Mouse (Mus musculus) kidney, embryonic 16.5 days (tissue): Measurements from ENCODE around the gene Pld6. TPM values are rescaled to one million over a fixed set of nuclear protein-coding genes. Genes with fewer than 3 reads are reported as not detected.
A peak's percentile ranks its signal among the peaks of the same experiment; 100 is the strongest.

Experiments
- ATAC-seq: fragments of 200-750 bp; cut with Nextera tagmentation; 2 replicates; pipeline ENCODE4 v1.8.0; 2017; ENCODE audit warnings: moderate TSS enrichment; ENCODE audit not compliant: low FRiP score, low TSS enrichment
- H3K27ac ChIP-seq: fragments of 300-500 bp; sonication (generic); 2 replicates; pipeline ENCODE4 v1.5.1; 2014; ENCODE audit warnings: low read length
- H3K27me3 ChIP-seq: fragments of 300-500 bp; sonication (generic); 2 replicates; pipeline ENCODE4 v1.6.1; 2014; ENCODE audit warnings: low read length, control low read depth, mixed read lengths; ENCODE audit not compliant: insufficient read depth
- H3K36me3 ChIP-seq: fragments of 300-500 bp; sonication (generic); 2 replicates; pipeline ENCODE4 v1.6.1; 2014; ENCODE audit warnings: low read length, control low read depth, mixed read lengths; ENCODE audit not compliant: insufficient read depth
- H3K4me1 ChIP-seq: fragments of 300-500 bp; sonication (generic); 2 replicates; pipeline ENCODE4 v1.6.1; 2014; ENCODE audit warnings: low read length, control low read depth, mixed read lengths; ENCODE audit not compliant: insufficient read depth
- H3K4me2 ChIP-seq: fragments of 300-500 bp; sonication (generic); replicated peaks from 2 replicates; pipeline ENCODE4 v1.6.1; 2014; ENCODE audit warnings: low read depth, low read length
- H3K4me3 ChIP-seq: fragments of 300-500 bp; sonication (generic); 2 replicates; pipeline ENCODE4 v1.5.1; 2014; ENCODE audit warnings: mild to moderate bottlenecking, low read length
- H3K9ac ChIP-seq: fragments of 300-500 bp; sonication (generic); replicated peaks from 2 replicates; pipeline ENCODE4 v1.6.1; 2014; ENCODE audit warnings: low read length
- H3K9me3 ChIP-seq: fragments of 300-500 bp; sonication (generic); 2 replicates; pipeline ENCODE4 v1.6.1; 2016; ENCODE audit warnings: low read length, control low read depth
- WGBS: fragments of 180-500 bp; shearing (Covaris S2); extraction: QIAGEN DNeasy Blood & Tissue Kit; methylation state at CpG from one replicate; pipeline ENCODE4 v1.1.7; 2014; 5-methylcytosine and 5-hydroxymethylcytosine counted together
- polyA plus RNA-seq: library from polyadenylated mRNA; unstranded; fragments of >200 nt; fragmentation: Nextera tagmentation; extraction: Ambion mirVana; gene quantifications from 2 replicates; pipeline ENCODE4 v1.2.1, GENCODE M21; 2015

The Pld6 gene
- polyA plus RNA-seq, 1 experiment from 2014 or later, result 6.6 TPM

DNA sequence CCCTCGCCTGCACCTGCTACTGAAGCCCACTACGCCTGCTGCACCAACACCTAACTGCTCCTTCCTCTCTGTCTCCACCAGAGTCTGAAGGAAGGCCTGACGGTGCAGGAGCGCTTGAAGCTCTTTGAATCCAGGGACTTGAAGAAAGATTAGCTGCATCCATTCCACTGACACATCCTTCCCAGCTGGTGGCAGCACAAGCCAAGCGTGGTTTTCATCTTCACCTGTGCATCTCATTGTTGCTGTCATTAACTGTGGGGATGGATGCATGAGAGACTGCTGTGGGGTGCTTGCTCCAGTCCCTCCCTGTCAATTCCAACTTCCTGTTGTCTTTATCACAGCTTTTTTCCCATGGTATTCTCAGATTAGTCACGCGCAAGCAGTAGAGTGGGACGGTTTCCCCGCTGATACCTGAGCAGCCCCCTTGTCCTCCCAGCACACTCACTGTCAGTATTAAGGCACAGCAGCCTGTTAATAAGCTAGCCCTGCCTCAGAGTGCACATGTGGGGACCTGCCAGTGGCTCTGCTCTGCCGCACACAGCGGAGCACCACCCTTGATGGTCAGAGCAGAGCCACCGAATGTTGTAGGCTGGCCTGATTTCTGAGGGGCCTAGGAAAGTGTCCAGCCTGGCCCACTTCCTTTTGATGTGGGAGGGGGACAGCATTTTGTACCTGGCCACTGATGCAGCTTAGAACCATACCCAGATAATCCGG is 11.9 kb downstream of the Pld6 start:
- no peak overlapping the region for H3K9ac ChIP-seq
- no peaks in the 10 kb centered on the region for H3K9me3 ChIP-seq
- no peak overlapping the region for H3K4me3 ChIP-seq
- no peak overlapping the region for H3K4me2 ChIP-seq
- no peaks in the 10 kb centered on the region for H3K27me3 ChIP-seq
- H3K27ac ChIP-seq, result no peak overlapping the region
- H3K36me3 ChIP-seq, result peaks cover 63% of the 10 kb centered on the region
- H3K4me1 ChIP-seq, result no peaks in the 10 kb centered on the region
- peak; percentile 67; the same call in 1 of the 2 replicates for ATAC-seq
- WGBS, result 77% methylated on average over 13 of the region's 13 CpGs

DNA sequence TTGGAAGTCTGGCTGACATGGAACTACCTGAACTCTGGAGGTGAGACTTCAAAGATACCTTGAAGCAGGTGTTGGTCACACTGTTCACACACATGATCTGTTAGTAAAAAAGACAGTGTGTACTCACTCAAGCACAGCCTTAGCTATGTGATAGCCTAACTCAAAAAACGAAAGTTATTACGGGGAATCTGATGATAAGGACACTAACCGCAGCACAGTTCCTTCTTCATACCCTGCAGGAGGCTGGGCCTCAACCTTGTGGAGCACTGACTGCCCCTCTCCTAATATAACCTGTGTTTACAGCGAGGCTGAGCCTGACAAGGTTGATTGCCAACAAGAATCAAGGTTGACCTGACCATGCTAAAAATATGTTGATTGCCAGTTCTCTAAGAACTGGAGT is 12.9 kb downstream of the Pld6 start:
- Histone ChIP-seq H3K36me3 (peaks cover 66% of the 10 kb centered on the region), H3K4me3 (no peak overlapping the region), H3K27me3 (no peaks in the 10 kb centered on the region), H3K9ac (no peak overlapping the region), H3K4me2 (no peak overlapping the region), H3K4me1 (no peaks in the 10 kb centered on the region), H3K27ac (no peak overlapping the region), H3K9me3 (no peaks in the 10 kb centered on the region)
- no peak for ATAC-seq
- WGBS, result 88% methylated on average over 4 of the region's 4 CpGs

DNA sequence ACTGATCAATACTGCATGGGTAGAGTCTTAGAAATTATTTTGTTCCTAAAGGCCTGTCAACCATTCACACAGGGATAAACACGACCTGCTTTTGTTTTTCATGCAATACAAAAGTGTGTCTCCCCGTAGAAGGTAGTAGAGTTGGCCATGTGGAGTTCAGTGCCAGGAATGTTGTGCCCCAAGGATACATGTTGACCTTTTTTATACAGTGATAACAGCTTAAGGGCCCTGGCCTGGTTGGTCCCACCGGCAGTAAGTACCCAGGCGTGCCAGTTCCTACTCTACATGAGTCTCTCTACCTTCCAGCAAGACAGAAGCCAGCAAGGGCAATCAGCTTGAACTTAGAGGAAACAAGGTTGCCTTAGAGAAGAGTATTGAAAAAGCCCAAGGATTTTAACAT is 14.5 kb downstream of the Pld6 start:
- ATAC-seq, result no peak
- Histone ChIP-seq H3K9me3 (no peaks in the 10 kb centered on the region), H3K9ac (no peak overlapping the region), H3K4me2 (no peak overlapping the region), H3K4me3 (no peak overlapping the region), H3K36me3 (peaks cover 78% of the 10 kb centered on the region), H3K4me1 (no peaks in the 10 kb centered on the region), H3K27me3 (no peaks in the 10 kb centered on the region), H3K27ac (no peak overlapping the region)
- WGBS, result 89% methylated on average over 4 of the region's 4 CpGs

DNA sequence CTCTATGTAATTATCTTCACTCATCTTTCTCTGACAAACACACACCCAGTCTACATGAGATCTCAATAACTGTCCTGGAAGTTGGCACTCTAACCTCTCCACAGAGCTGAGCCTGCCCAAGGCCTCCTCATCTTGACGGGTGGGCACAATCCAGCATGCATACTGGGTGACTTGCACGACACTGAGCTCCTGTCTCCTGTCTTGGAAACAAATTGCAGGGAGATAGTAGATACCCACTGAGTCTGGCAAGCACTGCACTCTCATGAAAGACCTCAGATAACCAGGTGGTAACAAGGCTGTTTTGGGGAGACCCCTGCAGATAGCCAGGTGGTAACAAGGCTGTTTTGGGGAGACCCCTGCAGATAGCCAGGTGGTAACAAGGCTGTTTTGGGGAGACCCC is 15.2 kb downstream of the Pld6 start:
- no peaks in the 10 kb centered on the region for H3K9me3 ChIP-seq
- H3K27ac ChIP-seq, result no peak overlapping the region
- H3K36me3 ChIP-seq, result peaks cover 80% of the 10 kb centered on the region
- no peak overlapping the region for H3K4me3 ChIP-seq
- no peaks in the 10 kb centered on the region for H3K27me3 ChIP-seq
- 90% methylated on average over 2 of the region's 2 CpGs for WGBS
- no peak for ATAC-seq
- H3K4me1 ChIP-seq, result no peaks in the 10 kb centered on the region
- no peak overlapping the region for H3K4me2 ChIP-seq
- H3K9ac ChIP-seq, result no peak overlapping the region

DNA sequence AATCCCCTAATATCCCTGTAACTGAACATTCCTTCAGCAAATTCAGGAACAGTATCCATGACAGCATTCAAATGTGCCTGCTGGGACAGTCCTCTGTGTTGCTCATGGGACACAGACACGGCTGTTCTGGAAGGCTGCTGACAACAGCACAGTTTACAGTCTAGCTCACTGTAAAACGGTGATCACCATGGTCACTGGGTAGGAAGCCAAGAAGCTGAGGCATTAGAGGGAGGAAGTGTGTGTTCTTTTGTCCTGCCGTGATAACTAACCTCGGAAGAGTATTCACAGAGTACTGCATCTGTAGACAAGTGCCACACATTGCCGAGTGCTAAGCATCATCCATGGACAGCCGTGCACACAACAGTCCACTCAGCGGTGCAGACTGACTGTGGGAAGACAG is 16.7 kb downstream of the Pld6 start:
- Histone ChIP-seq H3K9ac (no peak overlapping the region), H3K4me1 (no peaks in the 10 kb centered on the region), H3K27me3 (no peaks in the 10 kb centered on the region), H3K4me3 (no peak overlapping the region), H3K9me3 (no peaks in the 10 kb centered on the region), H3K36me3 (peaks cover 80% of the 10 kb centered on the region), H3K27ac (no peak overlapping the region), H3K4me2 (no peak overlapping the region)
- no peak for ATAC-seq
- WGBS, result 93% methylated on average over 7 of the region's 7 CpGs

DNA sequence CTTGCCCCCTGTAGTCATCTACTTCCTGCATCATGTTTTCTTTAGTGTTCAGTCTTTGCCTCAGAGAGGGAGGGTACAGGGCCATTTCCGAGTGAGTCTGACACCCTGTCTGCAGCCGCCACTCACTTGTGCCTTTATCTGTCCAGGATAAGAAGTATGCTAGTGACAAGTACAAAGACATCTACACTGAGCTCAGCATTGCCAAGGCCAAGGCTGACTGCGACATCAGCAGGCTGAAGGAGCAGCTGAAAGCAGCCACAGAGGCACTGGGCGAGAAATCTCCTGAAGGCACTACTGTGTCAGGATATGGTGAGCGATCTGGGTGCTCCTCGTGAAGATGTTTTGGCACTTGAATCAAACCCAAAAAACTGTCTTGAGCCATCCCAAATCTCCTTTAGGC is 17.7 kb downstream of the Pld6 start:
- 87% methylated on average over 6 of the region's 6 CpGs for WGBS
- peaks cover 83% of the 10 kb centered on the region for H3K36me3 ChIP-seq
- ATAC-seq, result no peak

DNA sequence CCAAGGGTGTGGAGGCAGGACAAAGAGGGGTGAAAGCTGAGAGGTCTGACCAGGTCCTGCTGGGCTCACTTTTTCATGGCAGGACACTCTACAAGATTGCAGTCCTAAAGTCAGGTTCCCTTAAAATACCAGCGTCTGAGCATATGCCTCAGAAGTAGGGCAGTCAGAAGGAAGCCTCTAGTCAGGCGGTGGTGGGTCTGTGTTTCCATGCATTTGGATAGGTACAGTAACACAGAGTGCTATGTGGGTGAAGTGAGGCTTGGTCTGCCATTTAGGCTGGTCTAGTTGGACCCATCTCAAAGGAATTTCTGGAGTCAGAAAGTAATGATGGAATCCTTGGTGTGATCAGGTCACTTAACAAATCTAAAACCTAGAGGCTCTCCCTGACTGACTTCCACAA is 18.1 kb downstream of the Pld6 start:
- no peak overlapping the region for H3K9ac ChIP-seq
- no peak overlapping the region for H3K4me2 ChIP-seq
- 89% methylated on average over 2 of the region's 2 CpGs for WGBS
- no peaks in the 10 kb centered on the region for H3K9me3 ChIP-seq
- H3K27me3 ChIP-seq, result no peaks in the 10 kb centered on the region
- no peak for ATAC-seq
- H3K27ac ChIP-seq, result no peak overlapping the region
- H3K4me1 ChIP-seq, result no peaks in the 10 kb centered on the region
- no peak overlapping the region for H3K4me3 ChIP-seq
- H3K36me3 ChIP-seq, result peaks cover 84% of the 10 kb centered on the region

More for the DNA sequence above, 17.7 kb downstream of the Pld6 start:
- Histone ChIP-seq H3K27me3 (no peaks in the 10 kb centered on the region), H3K4me3 (no peak overlapping the region), H3K9ac (no peak overlapping the region), H3K4me2 (no peak overlapping the region), H3K27ac (no peak overlapping the region), H3K9me3 (no peaks in the 10 kb centered on the region), H3K4me1 (no peaks in the 10 kb centered on the region)

DNA sequence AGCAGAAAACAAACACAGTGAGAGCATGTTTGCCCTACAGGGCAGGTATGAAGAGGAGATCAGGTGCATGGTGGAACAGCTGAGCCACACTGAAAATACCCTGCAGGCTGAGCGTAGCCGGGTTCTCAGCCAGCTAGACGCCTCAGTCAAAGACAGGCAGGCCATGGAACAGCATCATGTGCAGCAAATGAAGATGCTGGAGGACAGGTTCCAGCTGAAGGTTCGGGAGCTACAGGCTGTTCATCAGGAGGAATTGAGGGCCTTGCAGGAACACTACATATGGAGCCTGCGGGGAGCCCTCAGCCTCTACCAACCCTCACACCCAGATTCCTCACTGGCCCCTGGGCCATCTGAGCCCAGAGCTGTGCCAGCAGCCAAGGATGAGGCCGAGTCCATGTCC is 26.6 kb downstream of the Pld6 start:
- WGBS, result 91% methylated on average over 6 of the region's 6 CpGs
- no peaks in the 10 kb centered on the region for H3K9me3 ChIP-seq
- no peak overlapping the region for H3K27ac ChIP-seq
- H3K4me2 ChIP-seq, result no peak overlapping the region
- no peak overlapping the region for H3K9ac ChIP-seq
- H3K4me3 ChIP-seq, result no peak overlapping the region
- peaks cover 74% of the 10 kb centered on the region for H3K36me3 ChIP-seq
- H3K27me3 ChIP-seq, result no peaks in the 10 kb centered on the region
- no peaks in the 10 kb centered on the region for H3K4me1 ChIP-seq
- no peak for ATAC-seq

DNA sequence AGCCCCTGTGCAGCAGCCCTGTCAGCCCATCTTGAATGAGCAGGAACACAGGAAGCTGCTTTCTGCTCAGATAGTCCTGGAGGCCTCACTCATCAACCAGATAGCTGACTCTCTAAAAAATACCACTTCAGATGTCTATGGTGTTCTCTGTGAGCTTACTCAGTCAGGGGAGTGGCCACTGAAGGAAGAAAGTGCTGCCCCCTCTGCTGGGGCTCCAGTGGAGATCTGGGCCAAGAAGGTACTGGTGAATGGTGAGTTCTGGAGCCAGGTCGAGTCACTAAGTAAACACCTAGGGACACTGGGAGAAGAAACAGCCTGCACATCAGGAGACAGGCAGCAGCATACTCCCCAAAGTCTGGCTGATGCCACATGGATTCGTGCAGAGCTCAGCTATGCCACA is 27.8 kb downstream of the Pld6 start:
- H3K9ac ChIP-seq, result no peak overlapping the region
- H3K27me3 ChIP-seq, result no peaks in the 10 kb centered on the region
- H3K4me2 ChIP-seq, result no peak overlapping the region
- WGBS, result 77% methylated on average over 2 of the region's 2 CpGs
- no peak overlapping the region for H3K4me3 ChIP-seq
- H3K4me1 ChIP-seq, result no peaks in the 10 kb centered on the region
- peaks cover 74% of the 10 kb centered on the region for H3K36me3 ChIP-seq
- no peak for ATAC-seq
- H3K9me3 ChIP-seq, result no peaks in the 10 kb centered on the region
- H3K27ac ChIP-seq, result no peak overlapping the region

DNA sequence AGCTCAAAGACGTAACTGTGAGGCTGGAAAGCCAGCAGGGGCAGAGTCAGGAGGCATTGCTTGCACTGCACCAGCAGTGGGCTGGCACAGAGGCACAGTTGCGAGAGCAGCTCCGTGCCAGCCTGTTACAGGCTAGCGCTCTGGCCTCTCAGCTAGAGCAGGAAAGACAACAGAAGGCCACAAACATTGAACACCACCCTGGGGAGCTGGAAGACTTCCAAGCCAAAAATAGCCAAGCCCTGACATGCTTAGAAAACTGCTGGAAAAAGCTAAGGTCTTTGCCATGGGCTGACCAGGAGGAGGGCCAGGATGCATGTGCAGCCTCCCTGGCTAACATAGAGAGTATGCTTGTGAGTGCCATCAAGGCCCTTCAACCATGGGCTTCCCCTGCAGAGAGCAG is 28.3 kb downstream of the Pld6 start:
- Histone ChIP-seq H3K9ac (no peak overlapping the region), H3K27me3 (no peaks in the 10 kb centered on the region), H3K27ac (no peak overlapping the region), H3K9me3 (no peaks in the 10 kb centered on the region), H3K4me3 (no peak overlapping the region), H3K4me2 (no peak overlapping the region), H3K36me3 (peaks cover 71% of the 10 kb centered on the region), H3K4me1 (no peaks in the 10 kb centered on the region)
- WGBS, result 87% methylated on average over 4 of the region's 4 CpGs
- ATAC-seq, result no peak
